Mouse (Mus musculus) myocyte (in vitro differentiated cells): Measurements from ENCODE around the gene Clic1. TPM values are rescaled to one million over a fixed set of nuclear protein-coding genes. Genes with fewer than 3 reads are reported as not detected.

ENCODE experiments used
- H3K27me3 ChIP-seq: one replicate; pipeline ENCODE4 v1.6.1; 2011; ENCODE audit not compliant: control insufficient read depth, insufficient read depth, insufficient read length
- H3K36me3 ChIP-seq: one replicate; pipeline ENCODE4 v1.6.1; 2011; ENCODE audit not compliant: control insufficient read depth, insufficient read depth
- H3K4me2 ChIP-seq: one replicate; pipeline ENCODE4 v1.6.1; 2011; ENCODE audit warnings: low read depth, control low read depth
- H3K4me3 ChIP-seq: one replicate; pipeline ENCODE4 v1.5.1; 2011; ENCODE audit warnings: mild to moderate bottlenecking, control low read depth, moderate library complexity
- H3K79me2 ChIP-seq: one replicate; pipeline ENCODE4 v1.6.1; 2011; ENCODE audit not compliant: control insufficient read depth, insufficient read depth
- H3ac ChIP-seq: one replicate; pipeline ENCODE4 v1.6.1; 2011; ENCODE audit not compliant: control insufficient read depth, insufficient read length
- CEBPB ChIP-seq: IDR thresholded peaks from 2 replicates; pipeline ENCODE4 v1.6.1; 2011; ENCODE audit warnings: mild to moderate bottlenecking, moderate library complexity; ENCODE audit not compliant: poor library complexity, insufficient read depth, severe bottlenecking
- E2F4 ChIP-seq: IDR thresholded peaks from one replicate; pipeline ENCODE4 v1.6.1; 2011; ENCODE audit warnings: mild to moderate bottlenecking, control low read depth, moderate library complexity; ENCODE audit not compliant: insufficient read depth
- MAX ChIP-seq: IDR thresholded peaks from one replicate; pipeline ENCODE4 v1.6.1; 2011; ENCODE audit warnings: low read depth, mild to moderate bottlenecking, control low read depth
- MYOD1 ChIP-seq, 3 experiments: IDR thresholded peaks; one replicate each; pipeline ENCODE4 v1.6.1; 2011; ENCODE audit warnings: control low read depth in 2 of 3, low read depth in 2 of 3, mild to moderate bottlenecking in 2 of 3, moderate library complexity in 1 of 3; ENCODE audit not compliant: insufficient read length in 2 of 3, control insufficient read depth in 1 of 3
- MYOG ChIP-seq, 3 experiments: IDR thresholded peaks; one replicate each; pipeline ENCODE4 v1.6.1; 2011; ENCODE audit warnings: control low read depth in 2 of 3, low read depth in 2 of 3, mild to moderate bottlenecking in 2 of 3; ENCODE audit not compliant: insufficient read length in 2 of 3, control insufficient read depth in 1 of 3, insufficient read depth in 1 of 3
- POLR2A ChIP-seq: IDR thresholded peaks from one replicate; pipeline ENCODE4 v1.6.1; 2011; ENCODE audit warnings: low read depth, mild to moderate bottlenecking, control low read depth, moderate library complexity; ENCODE audit not compliant: insufficient read length
- POLR2AphosphoS2 ChIP-seq: IDR thresholded peaks from one replicate; pipeline ENCODE4 v1.6.1; 2011; ENCODE audit warnings: low read depth, control low read depth; ENCODE audit not compliant: insufficient read length
- REST ChIP-seq: IDR thresholded peaks from one replicate; pipeline ENCODE4 v1.6.1; 2011; ENCODE audit warnings: mild to moderate bottlenecking, control low read depth, moderate library complexity; ENCODE audit not compliant: insufficient read depth, insufficient read length
- SRF ChIP-seq: IDR thresholded peaks from one replicate; pipeline ENCODE4 v1.6.1; 2011; ENCODE audit warnings: low read depth; ENCODE audit not compliant: control insufficient read depth, insufficient read length
- TCF12 ChIP-seq: IDR thresholded peaks from one replicate; pipeline ENCODE4 v1.6.1; 2011; ENCODE audit warnings: mild to moderate bottlenecking, control low read depth; ENCODE audit not compliant: poor library complexity, insufficient read depth, severe bottlenecking
- TCF3 ChIP-seq: IDR thresholded peaks from one replicate; pipeline ENCODE4 v1.6.1; 2011; ENCODE audit warnings: low read depth, control low read depth; ENCODE audit not compliant: insufficient read length
- USF1 ChIP-seq: IDR thresholded peaks from one replicate; pipeline ENCODE4 v1.6.1; 2011; ENCODE audit warnings: low read depth, mild to moderate bottlenecking, control low read depth, moderate library complexity
- polyA plus RNA-seq: library from polyadenylated mRNA; unstranded; fragments of >200 nt; fragmentation: generic; extraction: Trizol; gene quantifications from one replicate; pipeline ENCODE4 v1.2.1, GENCODE M21; 2012; ENCODE audit warnings: missing spikeins

The Clic1 gene
- polyA plus RNA-seq, 1 experiment, result 412 TPM

DNA sequence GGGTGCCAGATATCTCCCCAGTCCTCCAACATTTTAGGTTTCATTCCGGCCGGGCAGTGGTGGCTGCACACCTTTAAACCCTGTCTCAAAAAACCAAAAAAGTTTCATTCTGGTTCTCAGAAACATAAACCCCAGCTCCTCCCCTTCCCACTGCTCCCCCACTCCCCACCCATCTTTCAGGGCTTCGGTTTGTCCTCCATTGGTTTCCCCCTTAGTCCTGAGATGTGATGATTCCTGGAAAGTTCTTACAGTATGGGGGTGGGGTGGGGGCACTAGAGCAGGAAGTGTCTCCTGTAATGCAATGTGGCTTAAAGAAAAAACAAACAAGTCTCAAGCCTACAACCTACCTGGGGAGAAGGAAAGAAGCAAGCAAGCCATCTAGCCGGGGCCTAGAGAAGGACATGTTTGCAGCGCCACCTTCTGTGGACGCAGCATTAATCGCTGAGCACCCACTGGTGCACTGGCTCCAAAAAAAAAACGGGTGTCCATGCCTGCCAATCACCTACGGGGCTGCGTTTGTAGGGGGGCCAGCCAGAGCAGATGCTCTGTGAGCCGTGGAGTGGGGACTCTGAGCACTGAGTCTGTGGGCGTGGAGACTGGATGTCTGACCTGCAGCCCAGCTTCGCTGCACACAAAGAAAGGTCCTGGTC lies 56.1 kb downstream of the Clic1 start:
- H3K4me3 ChIP-seq, result no peak overlapping the region
- no peaks in the 10 kb centered on the region for H3K36me3 ChIP-seq
- no peak overlapping the region for H3K4me2 ChIP-seq
- H3ac ChIP-seq, result no peak overlapping the region
- no peak for TF ChIP-seq MYOD1 (IDR thresholded peaks at IDR 0.05; ENCODE audit: control insufficient read depth in 1 of 3, insufficient read length in 2 of 3, low read depth in 2 of 3)
- no peak for TF ChIP-seq TCF12
- no peak for TF ChIP-seq MYOG (IDR thresholded peaks at IDR 0.05; ENCODE audit: control insufficient read depth in 1 of 3, insufficient read depth in 1 of 3, insufficient read length in 2 of 3, low read depth in 2 of 3)
- TF ChIP-seq MAX, result no peak
- TF ChIP-seq TCF3, result no peak
- TF ChIP-seq POLR2A, result no peak
- TF ChIP-seq POLR2AphosphoS2, result no peak
- TF ChIP-seq USF1, result no peak
- TF ChIP-seq REST, result no peak
- no peak for TF ChIP-seq CEBPB
- no peak for TF ChIP-seq SRF
- no peak for TF ChIP-seq E2F4
- no peaks in the 10 kb centered on the region for H3K79me2 ChIP-seq
- H3K27me3 ChIP-seq, result no peaks in the 10 kb centered on the region

DNA sequence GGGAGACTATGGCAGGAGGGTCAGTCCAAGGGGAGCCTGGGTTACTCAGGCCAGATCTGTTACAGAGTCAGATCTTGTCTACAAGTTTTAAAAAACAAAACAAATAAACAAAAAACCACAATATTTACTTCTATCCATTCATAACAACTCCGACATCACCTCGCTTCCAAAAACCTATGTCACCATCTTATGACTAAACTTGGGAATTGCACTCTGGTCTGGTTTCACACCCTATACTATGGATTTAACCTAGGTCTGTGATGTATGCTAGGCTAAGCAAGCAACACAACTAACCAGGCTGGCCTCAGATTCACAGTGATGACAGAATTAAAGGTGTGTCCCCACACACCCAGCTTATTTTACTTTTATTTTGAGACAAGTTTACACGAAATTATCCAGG lies 56.8 kb downstream of the Clic1 start:
- Histone ChIP-seq H3K27me3 (no peaks in the 10 kb centered on the region), H3K4me3 (no peak overlapping the region), H3K79me2 (no peaks in the 10 kb centered on the region), H3ac (no peak overlapping the region), H3K4me2 (no peak overlapping the region), H3K36me3 (no peaks in the 10 kb centered on the region)
- no peak for TF ChIP-seq REST
- no peak for TF ChIP-seq SRF
- no peak for TF ChIP-seq MYOD1 (IDR thresholded peaks at IDR 0.05; ENCODE audit: control insufficient read depth in 1 of 3, insufficient read length in 2 of 3, low read depth in 2 of 3)
- TF ChIP-seq TCF3, result no peak
- no peak for TF ChIP-seq POLR2AphosphoS2
- no peak for TF ChIP-seq CEBPB
- no peak for TF ChIP-seq POLR2A
- no peak for TF ChIP-seq USF1
- TF ChIP-seq TCF12, result no peak
- no peak for TF ChIP-seq E2F4

DNA sequence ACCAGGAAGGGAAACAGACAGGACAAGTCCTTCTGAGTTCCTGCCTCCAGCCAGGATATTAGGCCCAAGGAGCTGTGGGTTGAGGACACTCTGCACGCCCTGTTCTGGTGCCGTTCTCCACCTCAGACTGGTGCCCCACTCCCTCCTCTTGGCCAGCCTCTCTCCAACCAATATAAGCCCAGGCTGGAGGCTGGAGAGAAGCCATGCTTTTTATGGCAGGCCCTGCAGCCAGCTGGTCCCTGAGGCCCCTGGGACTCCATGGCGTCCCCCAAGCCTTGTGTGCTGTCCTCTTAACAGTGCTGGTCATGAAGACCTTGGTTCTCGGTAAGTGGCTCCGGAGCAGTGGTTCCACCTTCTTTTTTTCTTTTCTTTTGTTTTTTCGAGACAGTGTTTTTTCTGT lies 58.3 kb downstream of the Clic1 start, which contains the start of gene Ly6g5c:
Gene Ly6g5c (plus strand): TSS at position 183 of the 400 bp plus-strand sequence.
- Histone ChIP-seq H3K36me3 (no peaks in the 10 kb centered on the region), H3K4me3 (no peak within 1 kb of the TSS), H3ac (no peak within 1 kb of the TSS), H3K79me2 (no peaks in the 10 kb centered on the region), H3K27me3 (no peaks in the 10 kb centered on the region), H3K4me2 (no peak within 1 kb of the TSS)
- TF ChIP-seq MYOG (IDR thresholded peaks at IDR 0.05; ENCODE audit: control insufficient read depth in 1 of 3, insufficient read depth in 1 of 3, insufficient read length in 2 of 3, low read depth in 2 of 3) (no peak), MYOD1 (IDR thresholded peaks at IDR 0.05; ENCODE audit: control insufficient read depth in 1 of 3, insufficient read length in 2 of 3, low read depth in 2 of 3) (no peak), TCF12 (no peak), CEBPB (no peak), E2F4 (no peak), POLR2A (no peak)

Other genes with a start within 250 kb of the Clic1 start
- gene Cyp21a1, start 245.4 kb upstream of the Clic1 start, polyA plus RNA-seq, result not detected
- gene Stk19, start 213.0 kb upstream of the Clic1 start, polyA plus RNA-seq, result 29.9 TPM
- gene Dxo, start 212.9 kb upstream of the Clic1 start, polyA plus RNA-seq, result 25.7 TPM
- gene Skiv2l, start 199.8 kb upstream of the Clic1 start, polyA plus RNA-seq, result 38.4 TPM
- 60.0 TPM for gene Nelfe, start 199.6 kb upstream of the Clic1 start, polyA plus RNA-seq
- gene Cfb, start 187.4 kb upstream of the Clic1 start, polyA plus RNA-seq, result 0.37 TPM
- gene Zbtb12, start 170.5 kb upstream of the Clic1 start, polyA plus RNA-seq, result 10.2 TPM
- gene Gm20547, start 167.9 kb upstream of the Clic1 start, polyA plus RNA-seq, result not detected
- 0.43 TPM for gene C2, start 151.7 kb upstream of the Clic1 start, polyA plus RNA-seq
- gene Ehmt2, start 151.5 kb upstream of the Clic1 start, polyA plus RNA-seq, result 94.5 TPM
- gene Slc44a4, start 135.5 kb upstream of the Clic1 start, polyA plus RNA-seq, result 14.6 TPM
- 30.1 TPM for gene Neu1, start 118.7 kb upstream of the Clic1 start, polyA plus RNA-seq
- gene Hspa1b, start 90.7 kb upstream of the Clic1 start, polyA plus RNA-seq, result 7.3 TPM
- not detected for gene Gm20481, start 80.1 kb upstream of the Clic1 start, polyA plus RNA-seq
- 1.8 TPM for gene Hspa1a, start 77.8 kb upstream of the Clic1 start, polyA plus RNA-seq
- 1.3 TPM for gene Hspa1l, start 77.3 kb upstream of the Clic1 start, polyA plus RNA-seq
- 52.3 TPM for gene Lsm2, start 68.1 kb upstream of the Clic1 start, polyA plus RNA-seq
- 208 TPM for gene Vars, start 49.0 kb upstream of the Clic1 start, polyA plus RNA-seq
- 0.05 TPM for gene Vwa7, start 33.4 kb upstream of the Clic1 start, polyA plus RNA-seq
- gene Sapcd1, start 21.9 kb upstream of the Clic1 start, polyA plus RNA-seq, result 0.14 TPM
- gene Msh5, start 3.2 kb upstream of the Clic1 start, polyA plus RNA-seq, result 2.1 TPM
- gene Ddah2, start 9.1 kb downstream of the Clic1 start, polyA plus RNA-seq, result 101 TPM
- gene Ly6g6c, start 15.4 kb downstream of the Clic1 start, polyA plus RNA-seq, result 0.18 TPM
- gene Mpig6b, start 16.2 kb downstream of the Clic1 start, polyA plus RNA-seq, result not detected
- not detected for gene Ly6g6e, start 26.9 kb downstream of the Clic1 start, polyA plus RNA-seq
- not detected for gene Ly6g6d, start 28.1 kb downstream of the Clic1 start, polyA plus RNA-seq
- not detected for gene Ly6g6f, start 35.6 kb downstream of the Clic1 start, polyA plus RNA-seq
- 64.7 TPM for gene Abhd16a, start 39.3 kb downstream of the Clic1 start, polyA plus RNA-seq
- gene Ly6g5c, start 58.3 kb downstream of the Clic1 start, polyA plus RNA-seq, result not detected
- gene Ly6g5b, start 65.5 kb downstream of the Clic1 start, polyA plus RNA-seq, result 0.11 TPM
- 17.4 TPM for gene Gpank1, start 71.5 kb downstream of the Clic1 start, polyA plus RNA-seq
- gene Csnk2b, start 72.1 kb downstream of the Clic1 start, polyA plus RNA-seq, result 320 TPM
- 12.8 TPM for gene D17H6S53E, start 76.4 kb downstream of the Clic1 start, polyA plus RNA-seq
- gene Apom, start 82.1 kb downstream of the Clic1 start, polyA plus RNA-seq, result 0.18 TPM
- gene Bag6, start 85.2 kb downstream of the Clic1 start, polyA plus RNA-seq, result 271 TPM
- gene Prrc2a, start 114.9 kb downstream of the Clic1 start, polyA plus RNA-seq, result 153 TPM
- not detected for gene Aif1, start 126.1 kb downstream of the Clic1 start, polyA plus RNA-seq
- 4.3 TPM for gene Lst1, start 138.5 kb downstream of the Clic1 start, polyA plus RNA-seq
- gene Ltb, start 144.5 kb downstream of the Clic1 start, polyA plus RNA-seq, result 0.05 TPM
- gene Tnf, start 152.0 kb downstream of the Clic1 start, polyA plus RNA-seq, result 0.05 TPM
- 0.26 TPM for gene Lta, start 155.4 kb downstream of the Clic1 start, polyA plus RNA-seq
- gene Gm16181, start 170.9 kb downstream of the Clic1 start, polyA plus RNA-seq, result 0.18 TPM
- gene Atp6v1g2, start 183.7 kb downstream of the Clic1 start, polyA plus RNA-seq, result 2.0 TPM
- gene Nfkbil1, start 185.8 kb downstream of the Clic1 start, polyA plus RNA-seq, result 27.1 TPM
- 268 TPM for gene Ddx39b, start 191.8 kb downstream of the Clic1 start, polyA plus RNA-seq
- 38.3 TPM for gene H2-D1, start 212.8 kb downstream of the Clic1 start, polyA plus RNA-seq